In genomic region chr10:119168791-119169190, GRCm38 (mm10) we compare ENCODE assay signal across 10 mouse cellular contexts.
DNase-seq lines count a peak whose midpoint lies in the region; ATAC-seq lines count a peak whose summit lies in the region.
"Had no signal": no experiment of that assay in that cellular context is flagged by ENCODE, and none has a peak within 500 bp of the region (broad histone marks: within the 10 kb centered on the region; RNA-seq: fewer than 3 reads in every experiment).

No protein-coding gene starts in this region.

- H3K27ac ChIP-seq in forebrain, embryonic 14.5 days (ENCODE audit: low read depth, low read length): no peak overlapping the region
- no peak overlapping the region for H3K27ac ChIP-seq in forebrain, embryonic 16.5 days (ENCODE audit: low read length)
- H3K27ac ChIP-seq in midbrain, embryonic 12.5 days (replicated peaks): no peak overlapping the region
- H3K27ac ChIP-seq in midbrain, embryonic 15.5 days: no peak overlapping the region
- no peak overlapping the region for H3K27ac ChIP-seq in hindbrain, embryonic 16.5 days (ENCODE audit: low read depth, low read length)
- H3K27ac ChIP-seq: heart, embryonic 15.5 days had no signal

- no peaks in the 10 kb centered on the region for H3K9me3 ChIP-seq in forebrain, embryonic 14.5 days (replicated peaks; ENCODE audit: control insufficient read depth, low read length)
- no peaks in the 10 kb centered on the region for H3K9me3 ChIP-seq in forebrain, embryonic 16.5 days (ENCODE audit: control insufficient read depth, low read length)
- no peaks in the 10 kb centered on the region for H3K9me3 ChIP-seq in midbrain, embryonic 12.5 days
- no peaks in the 10 kb centered on the region for H3K9me3 ChIP-seq in midbrain, embryonic 15.5 days
- H3K9me3 ChIP-seq in hindbrain, embryonic 16.5 days (ENCODE audit: control insufficient read depth, low read length): no peaks in the 10 kb centered on the region
- H3K9me3 ChIP-seq: heart, embryonic 15.5 days had no signal

- H3K27me3 ChIP-seq in forebrain, embryonic 14.5 days (replicated peaks; ENCODE audit: control insufficient read depth, insufficient read depth, low read length): no peaks in the 10 kb centered on the region
- H3K27me3 ChIP-seq in forebrain, embryonic 16.5 days (replicated peaks; ENCODE audit: control insufficient read depth, insufficient read depth, low read length): no peaks in the 10 kb centered on the region
- no peaks in the 10 kb centered on the region for H3K27me3 ChIP-seq in midbrain, embryonic 12.5 days
- no peaks in the 10 kb centered on the region for H3K27me3 ChIP-seq in midbrain, embryonic 15.5 days (replicated peaks)
- no peaks in the 10 kb centered on the region for H3K27me3 ChIP-seq in hindbrain, embryonic 16.5 days (replicated peaks; ENCODE audit: control insufficient read depth, insufficient read depth, low read length)
- H3K27me3 ChIP-seq: heart, embryonic 15.5 days had no signal

- H3K4me3 ChIP-seq in forebrain, embryonic 14.5 days (ENCODE audit: low read depth, low read length): no peak overlapping the region
- H3K4me3 ChIP-seq in forebrain, embryonic 16.5 days (replicated peaks; ENCODE audit: low read length): no peak overlapping the region
- H3K4me3 ChIP-seq in midbrain, embryonic 12.5 days: no peak overlapping the region
- no peak overlapping the region for H3K4me3 ChIP-seq in midbrain, embryonic 15.5 days
- H3K4me3 ChIP-seq in hindbrain, embryonic 16.5 days (ENCODE audit: low read length): no peak overlapping the region
- H3K4me3 ChIP-seq: heart, embryonic 15.5 days had no signal

- H3K9ac ChIP-seq in forebrain, embryonic 14.5 days (ENCODE audit: low read length): no peak overlapping the region
- H3K9ac ChIP-seq in forebrain, embryonic 16.5 days (replicated peaks; ENCODE audit: low read depth, low read length): no peak overlapping the region
- H3K9ac ChIP-seq in midbrain, embryonic 12.5 days (replicated peaks): no peak overlapping the region
- H3K9ac ChIP-seq in midbrain, embryonic 15.5 days: no peak overlapping the region
- no peak overlapping the region for H3K9ac ChIP-seq in hindbrain, embryonic 16.5 days (ENCODE audit: low read depth, low read length)
- H3K9ac ChIP-seq: heart, embryonic 15.5 days had no signal

- no peaks in the 10 kb centered on the region for H3K36me3 ChIP-seq in forebrain, embryonic 14.5 days (ENCODE audit: control insufficient read depth, insufficient read depth, low read length)
- H3K36me3 ChIP-seq in forebrain, embryonic 16.5 days (ENCODE audit: control insufficient read depth, insufficient read depth): no peaks in the 10 kb centered on the region
- no peaks in the 10 kb centered on the region for H3K36me3 ChIP-seq in midbrain, embryonic 12.5 days
- no peaks in the 10 kb centered on the region for H3K36me3 ChIP-seq in midbrain, embryonic 15.5 days (replicated peaks)
- H3K36me3 ChIP-seq in hindbrain, embryonic 16.5 days (ENCODE audit: control insufficient read depth, insufficient read depth, low read length): no peaks in the 10 kb centered on the region
- H3K36me3 ChIP-seq: heart, embryonic 15.5 days had no signal

- ATAC-seq in forebrain, embryonic 14.5 days: no peak
- ATAC-seq in forebrain, embryonic 16.5 days: no peak
- 0 out of 2 replicates have a peak, but pooled peaks have one; percentile 23 for ATAC-seq in midbrain, embryonic 12.5 days (ENCODE audit: low FRiP score, low read depth)
- ATAC-seq in midbrain, embryonic 15.5 days (replicated peaks): no peak
- ATAC-seq in hindbrain, embryonic 16.5 days: peak; percentile 60; the same call in 1 of the 2 replicates
- ATAC-seq: Patski had no signal

- no peaks in the 10 kb centered on the region for H3K4me1 ChIP-seq in forebrain, embryonic 14.5 days (ENCODE audit: control insufficient read depth, insufficient read depth, low read length)
- H3K4me1 ChIP-seq in forebrain, embryonic 16.5 days (replicated peaks; ENCODE audit: control insufficient read depth, insufficient read depth, low read length): no peaks in the 10 kb centered on the region
- H3K4me1 ChIP-seq in midbrain, embryonic 12.5 days: no peaks in the 10 kb centered on the region
- no peaks in the 10 kb centered on the region for H3K4me1 ChIP-seq in midbrain, embryonic 15.5 days
- no peaks in the 10 kb centered on the region for H3K4me1 ChIP-seq in hindbrain, embryonic 16.5 days (ENCODE audit: control insufficient read depth, insufficient read depth, low read depth, low read length)
- H3K4me1 ChIP-seq: heart, embryonic 15.5 days had no signal

- 28% methylated on average over 14 of the region's 14 CpGs for WGBS in forebrain, embryonic 14.5 days
- 33% methylated on average over 14 of the region's 14 CpGs for WGBS in forebrain, embryonic 16.5 days
- WGBS in midbrain, embryonic 12.5 days: 33% methylated on average over 14 of the region's 14 CpGs
- WGBS in midbrain, embryonic 15.5 days: 31% methylated on average over 14 of the region's 14 CpGs
- 39% methylated on average over 14 of the region's 14 CpGs for WGBS in hindbrain, embryonic 16.5 days

- H3K4me2 ChIP-seq in forebrain, embryonic 14.5 days (ENCODE audit: low read length): no peak overlapping the region
- H3K4me2 ChIP-seq in forebrain, embryonic 16.5 days (ENCODE audit: low read length): no peak overlapping the region
- no peak overlapping the region for H3K4me2 ChIP-seq in midbrain, embryonic 12.5 days (replicated peaks)
- no peak overlapping the region for H3K4me2 ChIP-seq in midbrain, embryonic 15.5 days
- H3K4me2 ChIP-seq in hindbrain, embryonic 16.5 days (ENCODE audit: low read length): no peak overlapping the region
- H3K4me2 ChIP-seq: heart, embryonic 15.5 days had no signal

- DNase-seq in forebrain, embryonic 14.5 days (ENCODE audit: low spot score): peak; percentile 52
- peak; percentile 10 for DNase-seq in naive thymus-derived CD4-positive, alpha-beta T cell, adult 2 months (ENCODE audit: low read depth)
- DNase-seq in gastrocnemius, postnatal 25 days: no peak
- no peak for DNase-seq in gastrocnemius, adult 8-10 months (ENCODE audit: low spot score in 2 of 2)

Comparison
In these comparisons a context has a peak if more than half of its experiments do, and no peak if none do; other contexts are left out.
1. ATAC-seq: peak in midbrain, embryonic 12.5 days (single experiment) and hindbrain, embryonic 16.5 days (single experiment); none in forebrain, embryonic 14.5 days (single experiment), forebrain, embryonic 16.5 days (single experiment) and midbrain, embryonic 15.5 days (single experiment).
2. DNase-seq: peak in forebrain, embryonic 14.5 days (single experiment) and naive thymus-derived CD4-positive, alpha-beta T cell, adult 2 months (single experiment); none in gastrocnemius, postnatal 25 days (single experiment) and gastrocnemius, adult 8-10 months (0 of 2).